Mouse (Mus musculus) thymus, adult 2 months (tissue): Measurements from ENCODE around the gene Gm20388.

Experiments
- CTCF ChIP-seq: fragments of 200-500 bp; IDR thresholded peaks from 2 replicates; pipeline ENCODE4 v1.5.1; 2012; ENCODE audit warnings: mild to moderate bottlenecking, control low read depth, low read length, moderate library complexity, borderline replicate concordance; ENCODE audit not compliant: control insufficient read depth, poor library complexity, insufficient read depth; ENCODE audit errors: extremely low read depth
- POLR2A ChIP-seq: fragments of 200-500 bp; IDR thresholded peaks from 2 replicates; pipeline ENCODE4 v1.6.1; 2012; ENCODE audit warnings: mild to moderate bottlenecking, low read length, control low read depth, moderate library complexity; ENCODE audit not compliant: control insufficient read depth, poor library complexity, insufficient read depth; ENCODE audit errors: extremely low read depth

DNA sequence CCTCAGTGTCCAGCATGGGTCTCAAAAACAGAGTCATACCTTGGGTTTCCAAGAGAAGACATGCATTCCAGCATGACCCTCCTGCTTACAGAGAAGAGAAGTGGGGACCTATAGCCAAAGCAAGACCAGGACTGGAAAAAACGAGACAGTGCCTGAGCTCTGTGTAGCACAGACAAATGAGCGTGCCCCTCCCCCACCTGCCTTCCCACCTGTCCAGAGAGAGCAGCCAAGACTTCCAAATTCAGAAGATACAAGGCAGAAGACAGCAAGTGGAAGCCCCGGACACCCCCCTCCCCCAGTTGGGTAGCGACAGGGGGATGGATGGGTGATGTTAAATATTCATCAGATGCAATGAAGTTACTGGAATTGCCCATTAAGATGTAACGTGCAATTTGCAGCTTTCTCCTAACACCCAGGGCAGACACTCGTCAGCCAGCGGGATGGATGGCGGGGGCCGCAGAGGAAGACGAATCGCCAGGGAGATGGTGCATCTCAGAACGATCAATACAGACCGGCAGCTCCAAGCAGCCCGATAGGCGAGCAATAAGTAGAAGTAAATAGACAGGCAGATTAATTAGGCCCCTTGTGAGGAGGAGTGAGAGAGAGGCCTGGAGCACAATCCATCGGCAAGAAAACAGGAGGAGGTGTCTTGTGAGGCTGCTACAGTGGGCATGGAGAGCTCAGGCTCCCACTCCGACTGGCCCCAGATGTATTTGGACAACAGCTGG lies 2834.5 kb downstream of the Gm20388 start:
- TF ChIP-seq CTCF (no peak), POLR2A (no peak)
